ENCODE assay signal across 9 mouse cellular contexts in the genomic region with DNA sequence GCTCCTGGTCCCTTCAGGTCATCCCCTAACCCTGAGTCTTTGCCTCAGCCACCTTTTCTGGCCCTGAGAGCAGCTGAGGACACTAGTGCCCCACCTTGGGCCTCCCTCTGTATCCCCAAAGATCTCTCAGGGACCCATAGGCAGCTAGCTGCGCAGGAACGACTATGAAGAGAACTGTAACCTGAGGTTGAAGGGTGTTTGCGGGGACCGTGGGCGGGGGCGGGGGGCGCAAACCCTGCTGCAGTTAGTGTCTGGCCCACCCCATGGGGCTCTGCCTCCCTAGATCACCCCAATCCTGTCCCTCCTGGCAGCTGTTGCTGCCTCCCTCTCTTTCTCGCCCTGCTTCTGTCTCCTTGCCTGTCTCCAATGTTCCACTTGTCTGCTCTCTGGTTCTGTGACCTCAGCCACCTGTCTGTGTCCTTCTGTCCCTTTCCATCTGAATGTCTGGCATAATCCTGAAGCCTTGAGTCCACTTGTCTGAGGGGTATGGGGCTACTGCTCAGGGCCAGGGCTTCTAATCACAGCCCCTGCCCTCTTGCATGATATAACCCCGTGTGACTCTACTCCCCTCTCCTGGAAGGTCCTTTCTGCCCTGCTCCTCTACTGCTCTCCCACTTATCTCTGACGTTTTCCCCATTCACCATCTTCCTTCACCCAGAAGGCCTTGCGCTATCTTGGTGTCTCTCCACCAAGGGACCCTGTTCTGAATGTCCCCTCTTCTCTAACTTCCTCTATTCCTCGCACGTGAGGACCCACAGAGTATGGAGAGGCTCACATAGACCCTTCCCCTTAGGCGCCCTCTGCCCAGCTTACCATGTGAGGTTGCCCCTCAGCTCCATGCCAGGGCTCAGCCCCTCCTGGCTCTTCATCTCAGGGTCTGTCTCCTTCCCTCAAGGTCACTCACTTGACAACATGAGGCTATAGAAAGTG. TPM values are rescaled to one million over a fixed set of nuclear protein-coding genes. Genes with fewer than 3 reads are reported as not detected.
DNase-seq lines count a peak whose midpoint lies in the region; ATAC-seq and TF ChIP-seq lines count a peak whose summit lies in the region.
"Had no signal": no experiment of that assay in that cellular context is flagged by ENCODE, and none has a peak within 500 bp of the region (broad histone marks: within the 10 kb centered on the region; RNA-seq: fewer than 3 reads in every experiment).

No protein-coding gene starts in this region.

- no peak for TF ChIP-seq CTCF in thymus, adult 2 months (IDR thresholded peaks at IDR 0.05; ENCODE audit: borderline replicate concordance, control insufficient read depth, extremely low read depth, insufficient read depth, low read length, poor library complexity)

- peak overlapping the region; percentile 98 for H3K4me2 ChIP-seq in kidney, embryonic 16.5 days (replicated peaks; ENCODE audit: low read depth, low read length)
- H3K4me2 ChIP-seq in embryonic facial prominence, embryonic 11.5 days (ENCODE audit: low read depth, low read length): peak overlapping the region; percentile 96
- H3K4me2 ChIP-seq in hindbrain, embryonic 16.5 days (ENCODE audit: low read length): peak overlapping the region; percentile 97
- peak overlapping the region; percentile 94 for H3K4me2 ChIP-seq in midbrain, embryonic 16.5 days (ENCODE audit: low read length)

- H3K9me3 ChIP-seq in kidney, embryonic 16.5 days (ENCODE audit: low read length): no peaks in the 10 kb centered on the region
- H3K9me3 ChIP-seq in embryonic facial prominence, embryonic 11.5 days (replicated peaks; ENCODE audit: control insufficient read depth, low read length): no peaks in the 10 kb centered on the region
- no peaks in the 10 kb centered on the region for H3K9me3 ChIP-seq in hindbrain, embryonic 16.5 days (ENCODE audit: control insufficient read depth, low read length)
- no peaks in the 10 kb centered on the region for H3K9me3 ChIP-seq in midbrain, embryonic 16.5 days (replicated peaks; ENCODE audit: control insufficient read depth, low read length, poor library complexity, severe bottlenecking)

- H3K4me3 ChIP-seq in kidney, embryonic 16.5 days (ENCODE audit: low read length): peak overlapping the region; percentile 62
- peak overlapping the region; percentile 54 for H3K4me3 ChIP-seq in embryonic facial prominence, embryonic 11.5 days (ENCODE audit: low read depth, low read length)
- peak overlapping the region; percentile 70 for H3K4me3 ChIP-seq in hindbrain, embryonic 16.5 days (ENCODE audit: low read length)
- peak overlapping the region; percentile 65 for H3K4me3 ChIP-seq in midbrain, embryonic 16.5 days (ENCODE audit: low read depth, low read length)
- H3K4me3 ChIP-seq in thymus, adult 2 months (ENCODE audit: control insufficient read depth, insufficient read depth, low read length): no peak overlapping the region

- H3K4me1 ChIP-seq in kidney, embryonic 16.5 days (ENCODE audit: insufficient read depth, low read length): peaks cover 28% of the 10 kb centered on the region
- peaks cover 3% of the 10 kb centered on the region; the same call in 1 of the 2 replicates for H3K4me1 ChIP-seq in embryonic facial prominence, embryonic 11.5 days (ENCODE audit: control insufficient read depth, insufficient read depth, low read length)
- peaks cover 28% of the 10 kb centered on the region for H3K4me1 ChIP-seq in hindbrain, embryonic 16.5 days (ENCODE audit: control insufficient read depth, insufficient read depth, low read depth, low read length)
- H3K4me1 ChIP-seq in midbrain, embryonic 16.5 days (ENCODE audit: control insufficient read depth, insufficient read depth, low read length): peaks cover 12% of the 10 kb centered on the region
- H3K4me1 ChIP-seq in thymus, adult 2 months (replicated peaks; ENCODE audit: control insufficient read depth, insufficient read depth, low read length): peaks cover 3% of the 10 kb centered on the region; the same call in 1 of the 2 replicates

- H3K9ac ChIP-seq in kidney, embryonic 16.5 days (replicated peaks; ENCODE audit: low read length): peak overlapping the region; percentile 76
- peak overlapping the region; percentile 68 for H3K9ac ChIP-seq in embryonic facial prominence, embryonic 11.5 days (replicated peaks; ENCODE audit: low read length)
- peak overlapping the region; percentile 88 for H3K9ac ChIP-seq in hindbrain, embryonic 16.5 days (ENCODE audit: low read depth, low read length)
- peak overlapping the region; percentile 84 for H3K9ac ChIP-seq in midbrain, embryonic 16.5 days (ENCODE audit: low read depth, low read length)

- no peak overlapping the region for H3K27ac ChIP-seq in kidney, embryonic 16.5 days (ENCODE audit: low read length)
- H3K27ac ChIP-seq in embryonic facial prominence, embryonic 11.5 days (replicated peaks; ENCODE audit: low read depth, low read length): no peak overlapping the region
- no peak overlapping the region for H3K27ac ChIP-seq in hindbrain, embryonic 16.5 days (ENCODE audit: low read depth, low read length)
- no peak overlapping the region for H3K27ac ChIP-seq in midbrain, embryonic 16.5 days (ENCODE audit: low read length)
- no peak overlapping the region for H3K27ac ChIP-seq in thymus, adult 2 months (ENCODE audit: control insufficient read depth, insufficient read depth, low read length)

- H3K36me3 ChIP-seq in kidney, embryonic 16.5 days (ENCODE audit: insufficient read depth, low read length): no peaks in the 10 kb centered on the region
- H3K36me3 ChIP-seq in embryonic facial prominence, embryonic 11.5 days (replicated peaks; ENCODE audit: control insufficient read depth, insufficient read depth, low read depth, low read length): no peaks in the 10 kb centered on the region
- H3K36me3 ChIP-seq in hindbrain, embryonic 16.5 days (ENCODE audit: control insufficient read depth, insufficient read depth, low read length): no peaks in the 10 kb centered on the region
- no peaks in the 10 kb centered on the region for H3K36me3 ChIP-seq in midbrain, embryonic 16.5 days (ENCODE audit: control insufficient read depth, insufficient read depth, low read length)
- no peaks in the 10 kb centered on the region for H3K36me3 ChIP-seq in thymus, adult 2 months (ENCODE audit: control insufficient read depth, insufficient read depth, low read length)

- 55% methylated on average over 14 of the region's 14 CpGs for WGBS in kidney, embryonic 16.5 days
- 40% methylated on average over 14 of the region's 14 CpGs for WGBS in embryonic facial prominence, embryonic 11.5 days
- WGBS in hindbrain, embryonic 16.5 days: 39% methylated on average over 14 of the region's 14 CpGs
- WGBS in midbrain, embryonic 16.5 days: 43% methylated on average over 14 of the region's 14 CpGs
- WGBS in thymus, adult 2 months: 72% methylated on average over 14 of the region's 14 CpGs

- peaks cover 9% of the 10 kb centered on the region; the same call in 1 of the 2 replicates for H3K27me3 ChIP-seq in kidney, embryonic 16.5 days (ENCODE audit: insufficient read depth, low read length)
- H3K27me3 ChIP-seq in embryonic facial prominence, embryonic 11.5 days (ENCODE audit: control insufficient read depth, insufficient read depth, low read length): peaks cover 23% of the 10 kb centered on the region
- no peaks in the 10 kb centered on the region; the same call in 1 of the 2 replicates for H3K27me3 ChIP-seq in hindbrain, embryonic 16.5 days (replicated peaks; ENCODE audit: control insufficient read depth, insufficient read depth, low read length)
- H3K27me3 ChIP-seq in midbrain, embryonic 16.5 days (ENCODE audit: control insufficient read depth, insufficient read depth, low read depth, low read length): peaks cover 7% of the 10 kb centered on the region; the same call in 1 of the 2 replicates
- H3K27me3 ChIP-seq in thymus, adult 2 months (ENCODE audit: control insufficient read depth, insufficient read depth, low read length): peaks cover 16% of the 10 kb centered on the region

- no peak for DNase-seq in kidney, adult 8-10 months
- DNase-seq in embryonic facial prominence, embryonic 11.5 days (ENCODE audit: low spot score): no peak
- no peak for DNase-seq in thymus, adult 2 months
- DNase-seq in thymus, postnatal 36 days: no peak
- no peak for DNase-seq in thymus, postnatal 4 days

- TF ChIP-seq POLR2A in thymus, adult 2 months (IDR thresholded peaks at IDR 0.05; ENCODE audit: control insufficient read depth, extremely low read depth, insufficient read depth, low read length, poor library complexity): no peak

- ATAC-seq in kidney, embryonic 16.5 days (ENCODE audit: low FRiP score, low TSS enrichment): no peak
- ATAC-seq in embryonic facial prominence, embryonic 11.5 days (replicated peaks; ENCODE audit: insufficient number of reproducible peaks, low FRiP score, low TSS enrichment, low read depth): no peak
- 0 out of 2 replicates have a peak, but pooled peaks have one; percentile 7 for ATAC-seq in hindbrain, embryonic 16.5 days
- ATAC-seq in midbrain, embryonic 16.5 days: no peak

RNA-seq across cellular contexts. Expression of a gene that starts 0.9 kb away (rescaled TPM):
- polyA plus RNA-seq in kidney, embryonic 16.5 days (2015; fragmentation: Nextera tagmentation; extraction: Ambion mirVana): 3.0 and 3.4 TPM in 2 replicates
- 2.8 and 3.8 TPM in 2 replicates for polyA plus RNA-seq in embryonic facial prominence, embryonic 11.5 days (2014; fragmentation: Nextera tagmentation; extraction: Ambion mirVana)
- polyA plus RNA-seq in hindbrain, embryonic 16.5 days (2015; fragmentation: Nextera tagmentation; extraction: Ambion mirVana): 10.7 and 11.6 TPM in 2 replicates
- 5.9 and 6.2 TPM in 2 replicates for polyA plus RNA-seq in midbrain, embryonic 16.5 days (2015; fragmentation: Nextera tagmentation; extraction: Ambion mirVana)
- polyA plus RNA-seq in thymus, adult 2 months (2012; rRNA removed): 1.5 and 7.0 TPM in 2 replicates

RNA-seq across cellular contexts. Expression of a gene that starts 15.8 kb away (rescaled TPM):
- polyA plus RNA-seq in kidney, embryonic 16.5 days (2015; fragmentation: Nextera tagmentation; extraction: Ambion mirVana): 1.6 and 2.2 TPM in 2 replicates
- polyA plus RNA-seq in embryonic facial prominence, embryonic 11.5 days (2014; fragmentation: Nextera tagmentation; extraction: Ambion mirVana): 3.1 and 3.5 TPM in 2 replicates
- 168 and 199 TPM in 2 replicates for polyA plus RNA-seq in hindbrain, embryonic 16.5 days (2015; fragmentation: Nextera tagmentation; extraction: Ambion mirVana)
- 85.5 and 130 TPM in 2 replicates for polyA plus RNA-seq in midbrain, embryonic 16.5 days (2015; fragmentation: Nextera tagmentation; extraction: Ambion mirVana)
- 0.92 and 1.0 TPM in 2 replicates for polyA plus RNA-seq in thymus, adult 2 months (2012; rRNA removed)
- polyA plus RNA-seq: erythroblast, embryonic 14.5 days had no signal

RNA-seq across cellular contexts. Expression of a gene that starts 32.3 kb away (rescaled TPM):
- polyA plus RNA-seq in kidney, embryonic 16.5 days (2015; fragmentation: Nextera tagmentation; extraction: Ambion mirVana): 11.5 and 14.5 TPM in 2 replicates
- 6.3 and 6.4 TPM in 2 replicates for polyA plus RNA-seq in embryonic facial prominence, embryonic 11.5 days (2014; fragmentation: Nextera tagmentation; extraction: Ambion mirVana)
- polyA plus RNA-seq in hindbrain, embryonic 16.5 days (2015; fragmentation: Nextera tagmentation; extraction: Ambion mirVana): 0.16 and 0.20 TPM in 2 replicates
- not detected in 2 replicates for polyA plus RNA-seq in midbrain, embryonic 16.5 days (2015; fragmentation: Nextera tagmentation; extraction: Ambion mirVana)
- 3.9 and 5.5 TPM in 2 replicates for polyA plus RNA-seq in thymus, adult 2 months (2012; rRNA removed)
- polyA plus RNA-seq: erythroblast, embryonic 14.5 days had no signal

RNA-seq across cellular contexts. Expression of a gene that starts 51.9 kb away (rescaled TPM):
- polyA plus RNA-seq in kidney, embryonic 16.5 days (2015; fragmentation: Nextera tagmentation; extraction: Ambion mirVana): 23.2 and 25.6 TPM in 2 replicates
- 22.8 and 24.5 TPM in 2 replicates for polyA plus RNA-seq in embryonic facial prominence, embryonic 11.5 days (2014; fragmentation: Nextera tagmentation; extraction: Ambion mirVana)
- 19.1 and 21.6 TPM in 2 replicates for polyA plus RNA-seq in hindbrain, embryonic 16.5 days (2015; fragmentation: Nextera tagmentation; extraction: Ambion mirVana)
- polyA plus RNA-seq in midbrain, embryonic 16.5 days (2015; fragmentation: Nextera tagmentation; extraction: Ambion mirVana): 27.0 and 28.0 TPM in 2 replicates
- polyA plus RNA-seq in thymus, adult 2 months (2012; rRNA removed): 45.3 and 58.7 TPM in 2 replicates

RNA-seq across cellular contexts. Expression of a gene that starts 51.9 kb away (rescaled TPM):
- polyA plus RNA-seq in kidney, embryonic 16.5 days (2015; fragmentation: Nextera tagmentation; extraction: Ambion mirVana): 85.0 and 89.6 TPM in 2 replicates
- polyA plus RNA-seq in embryonic facial prominence, embryonic 11.5 days (2014; fragmentation: Nextera tagmentation; extraction: Ambion mirVana): 91.1 and 95.3 TPM in 2 replicates
- polyA plus RNA-seq in hindbrain, embryonic 16.5 days (2015; fragmentation: Nextera tagmentation; extraction: Ambion mirVana): 108 and 112 TPM in 2 replicates
- polyA plus RNA-seq in midbrain, embryonic 16.5 days (2015; fragmentation: Nextera tagmentation; extraction: Ambion mirVana): 111 and 116 TPM in 2 replicates
- polyA plus RNA-seq in thymus, adult 2 months (2012; rRNA removed): 17.6 and 19.6 TPM in 2 replicates

Comparison
In these comparisons a context has a peak if more than half of its experiments do, and no peak if none do; other contexts are left out.
1. RNA of a gene that starts 15.8 kb away (polyA plus RNA-seq): 168 to 199 TPM in hindbrain, embryonic 16.5 days and 85.5 to 130 TPM in midbrain, embryonic 16.5 days; 3.1 to 3.5 TPM in embryonic facial prominence, embryonic 11.5 days, 1.6 to 2.2 TPM in kidney, embryonic 16.5 days and 0.92 to 1.0 TPM in thymus, adult 2 months; every median in the first group is over 10 times any median in the second.
2. Peak in every context shown above with its lines, with median percentiles within 50 percentile points of each other: H3K4me2 ChIP-seq and H3K9ac ChIP-seq.